Mouse (Mus musculus): Measurements from ENCODE around the gene Dact2. TPM values are rescaled to one million over a fixed set of nuclear protein-coding genes. Genes with fewer than 3 reads are reported as not detected.

Gene Dact2
- 1 to 10 TPM in 1 of 2 experiments, under 1 TPM in 1; 0.95 to 1.1 TPM for total RNA-seq (2021)
- long read RNA-seq, experiment 1 = 0 reads
- long read RNA-seq, experiment 2 = 0 reads

- peak; percentile 27 to 30 for DNase-seq
Observed at GRCm38 (mm10) chr17:14204061-14204460, at the start of gene Dact2. TSS of gene Dact2 (minus strand) at chr17:14204304.

- DNase-seq = peak; percentile 53 to 74
Observed at GRCm38 (mm10) chr17:14252456-14252855, 48.4 kb upstream of the Dact2 start.

- DNase-seq = peak; percentile 53 to 54
Observed at GRCm38 (mm10) chr17:14250401-14250800, 46.3 kb upstream of the Dact2 start.

- peak; percentile 73 to 78 for DNase-seq
Observed at GRCm38 (mm10) chr17:14249595-14249994, 45.5 kb upstream of the Dact2 start.

- no peak for DNase-seq
Observed at GRCm38 (mm10) chr17:14247931-14248330, 43.8 kb upstream of the Dact2 start.

GRCm38 (mm10) chr17:14246266-14246665 is 42.2 kb upstream of the Dact2 start:
- DNase-seq = no peak

- peak; percentile 78 to 83 for DNase-seq
Observed at GRCm38 (mm10) chr17:14244195-14244965, 40.3 kb upstream of the Dact2 start.

GRCm38 (mm10) chr17:14242634-14243033 is 38.5 kb upstream of the Dact2 start:
- DNase-seq = no peak

GRCm38 (mm10) chr17:14239960-14240359 is 35.9 kb upstream of the Dact2 start:
- no peak for DNase-seq

GRCm38 (mm10) chr17:14237134-14237533 is 33.0 kb upstream of the Dact2 start:
- DNase-seq = no peak

- DNase-seq = no peak
Observed at GRCm38 (mm10) chr17:14234774-14235389, 30.8 kb upstream of the Dact2 start.

GRCm38 (mm10) chr17:14233658-14234057 is 29.6 kb upstream of the Dact2 start:
- no peak for DNase-seq

GRCm38 (mm10) chr17:14232629-14233028 is 28.5 kb upstream of the Dact2 start:
- peak; percentile 69 to 93 for DNase-seq

GRCm38 (mm10) chr17:14230698-14231430 is 26.8 kb upstream of the Dact2 start:
- no peak for DNase-seq

GRCm38 (mm10) chr17:14228381-14228780 is 24.3 kb upstream of the Dact2 start:
- no peak for DNase-seq

- DNase-seq = no peak
Observed at GRCm38 (mm10) chr17:14227601-14228000, 23.5 kb upstream of the Dact2 start.

- no peak for DNase-seq
Observed at GRCm38 (mm10) chr17:14226778-14227177, 22.7 kb upstream of the Dact2 start.

- DNase-seq = no peak
Observed at GRCm38 (mm10) chr17:14225982-14226652, 22.0 kb upstream of the Dact2 start.

GRCm38 (mm10) chr17:14221893-14222615 is 17.9 kb upstream of the Dact2 start:
- no peak for DNase-seq

GRCm38 (mm10) chr17:14220606-14221202 is 16.6 kb upstream of the Dact2 start:
- peak in 1 of 2 experiments; percentile 76 for DNase-seq

- no peak for DNase-seq
Observed at GRCm38 (mm10) chr17:14213976-14214529, 9.9 kb upstream of the Dact2 start.

Data from heart, adult 18-20 months (tissue).